Mouse (Mus musculus) midbrain, embryonic 11.5 days (tissue): ENCODE measurements around the gene Fabp1. TPM values are rescaled to one million over a fixed set of nuclear protein-coding genes. Genes with fewer than 3 reads are reported as not detected.

Source experiments
- ATAC-seq: fragments of 200-750 bp; cut with Nextera tagmentation; 2 replicates; pipeline ENCODE4 v1.8.0; 2017; ENCODE audit warnings: moderate TSS enrichment, moderate library complexity; ENCODE audit not compliant: low FRiP score
- DNase-seq: peaks from one replicate; pipeline ENCODE4 v3.0.0; 2015; ENCODE audit warnings: low spot score; ENCODE audit errors: missing footprints
- H3K27ac ChIP-seq: fragments of 300-500 bp; sonication (generic); 2 replicates; pipeline ENCODE4 v1.5.1; 2014; ENCODE audit warnings: low read depth, low read length
- H3K27me3 ChIP-seq: fragments of 300-500 bp; sonication (generic); 2 replicates; pipeline ENCODE4 v1.6.1; 2014; ENCODE audit warnings: mild to moderate bottlenecking, low read length, moderate library complexity, mixed read lengths; ENCODE audit not compliant: control insufficient read depth, insufficient read depth
- H3K36me3 ChIP-seq: fragments of 300-500 bp; sonication (generic); 2 replicates; pipeline ENCODE4 v1.6.1; 2014; ENCODE audit warnings: mild to moderate bottlenecking, low read length, moderate library complexity, mixed read lengths; ENCODE audit not compliant: control insufficient read depth, insufficient read depth
- H3K4me1 ChIP-seq: fragments of 300-500 bp; sonication (generic); 2 replicates; pipeline ENCODE4 v1.6.1; 2014; ENCODE audit warnings: low read length; ENCODE audit not compliant: control insufficient read depth, insufficient read depth
- H3K4me2 ChIP-seq: fragments of 300-500 bp; sonication (generic); 2 replicates; pipeline ENCODE4 v1.6.1; 2014; ENCODE audit warnings: mild to moderate bottlenecking, moderate library complexity
- H3K4me3 ChIP-seq: fragments of 300-500 bp; sonication (generic); 2 replicates; pipeline ENCODE4 v1.5.1; 2014; ENCODE audit warnings: low read depth, low read length
- H3K9ac ChIP-seq: fragments of 300-500 bp; sonication (generic); 2 replicates; pipeline ENCODE4 v1.6.1; 2014; ENCODE audit warnings: low read length
- H3K9me3 ChIP-seq: fragments of 300-500 bp; sonication (generic); 2 replicates; pipeline ENCODE4 v1.6.1; 2016; ENCODE audit warnings: low read length; ENCODE audit not compliant: control insufficient read depth
- WGBS: fragments of 180-500 bp; shearing (Covaris S2); extraction: QIAGEN DNeasy Blood & Tissue Kit; methylation state at CpG from one replicate; pipeline ENCODE4 v1.1.7; 2014; 5-methylcytosine and 5-hydroxymethylcytosine counted together
- polyA plus RNA-seq: library from polyadenylated mRNA; unstranded; fragments of >200 nt; fragmentation: Nextera tagmentation; extraction: Ambion mirVana; gene quantifications from 2 replicates; pipeline ENCODE4 v1.2.1, GENCODE M21; 2014

Fabp1 gene
- polyA plus RNA-seq, 1 experiment from 2014 or later: not detected

DNA sequence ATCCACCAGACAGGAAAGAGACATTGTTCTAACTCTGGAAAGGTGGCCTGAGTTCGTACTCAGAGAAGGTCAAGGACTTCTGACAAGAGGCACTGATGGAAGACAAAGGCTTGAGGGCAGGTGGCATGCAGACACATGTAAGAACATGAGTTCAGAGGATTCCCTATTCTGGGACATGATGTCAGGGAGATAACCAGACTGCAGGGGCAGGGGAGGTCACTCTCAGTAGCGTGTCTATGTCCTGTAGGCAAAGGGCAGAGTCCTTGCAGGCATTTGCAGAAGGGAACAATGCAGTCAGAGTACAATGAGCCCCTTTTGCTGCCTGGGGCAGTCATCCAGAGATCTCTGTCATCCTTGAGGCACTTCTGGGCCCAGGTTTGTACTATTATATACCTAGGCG is 50.0 kb downstream of the Fabp1 start:
- Histone ChIP-seq H3K4me2 (no peak overlapping the region), H3K27me3 (no peaks in the 10 kb centered on the region), H3K27ac (no peak overlapping the region), H3K4me3 (no peak overlapping the region), H3K4me1 (no peaks in the 10 kb centered on the region), H3K9ac (no peak overlapping the region), H3K9me3 (no peaks in the 10 kb centered on the region), H3K36me3 (no peaks in the 10 kb centered on the region)
- WGBS: 69% methylated on average over 3 of the region's 3 CpGs
- DNase-seq (no peak), ATAC-seq (no peak)

DNA sequence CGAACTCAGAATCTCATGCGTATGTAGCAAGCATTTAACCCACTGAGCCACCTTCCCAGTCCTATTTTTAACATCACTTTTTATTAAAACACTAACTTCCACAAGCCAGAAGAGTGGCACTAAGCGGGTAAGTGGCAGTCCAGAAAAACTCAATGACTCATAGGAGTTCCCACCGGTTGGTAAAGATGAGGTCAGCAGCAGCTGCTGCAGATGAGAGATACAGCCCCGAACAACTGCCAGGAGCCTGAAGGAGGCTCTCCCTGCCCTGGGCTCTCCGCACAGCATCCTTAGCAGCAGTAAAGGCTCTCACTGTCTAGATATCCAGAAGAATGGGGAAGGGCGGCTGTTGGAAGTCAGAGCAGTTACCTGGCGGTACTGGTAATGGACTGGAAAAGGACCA is 51.3 kb downstream of the Fabp1 start:
- no peak overlapping the region for H3K4me2 ChIP-seq
- no peak overlapping the region for H3K27ac ChIP-seq
- H3K9me3 ChIP-seq: no peaks in the 10 kb centered on the region
- 86% methylated on average over 8 of the region's 8 CpGs for WGBS
- no peaks in the 10 kb centered on the region for H3K36me3 ChIP-seq
- H3K4me3 ChIP-seq: no peak overlapping the region
- H3K27me3 ChIP-seq: no peaks in the 10 kb centered on the region
- H3K9ac ChIP-seq: no peak overlapping the region
- no peak for DNase-seq
- H3K4me1 ChIP-seq: no peaks in the 10 kb centered on the region
- no peak for ATAC-seq

DNA sequence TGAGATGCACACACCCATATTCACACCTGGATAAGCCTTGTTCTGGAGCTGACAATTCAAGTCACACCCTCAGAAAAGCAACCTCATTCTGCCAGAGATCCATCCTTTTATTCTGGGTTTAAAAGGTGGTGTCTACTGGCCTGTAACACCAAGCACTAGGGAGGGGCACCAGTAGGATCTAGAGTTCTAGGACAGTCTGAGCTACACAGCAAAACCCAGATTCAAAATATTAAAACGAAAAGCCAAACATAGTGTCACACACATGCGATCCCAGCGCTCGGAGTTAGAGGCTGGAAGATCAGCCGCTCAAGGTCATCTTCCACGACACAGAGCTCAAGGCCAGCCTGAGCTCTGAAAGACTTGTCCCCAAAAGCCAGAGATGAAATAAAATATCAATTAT is 54.8 kb downstream of the Fabp1 start:
- Histone ChIP-seq H3K36me3 (no peaks in the 10 kb centered on the region), H3K9ac (no peak overlapping the region), H3K27me3 (no peaks in the 10 kb centered on the region), H3K4me2 (no peak overlapping the region), H3K9me3 (no peaks in the 10 kb centered on the region), H3K27ac (no peak overlapping the region), H3K4me1 (no peaks in the 10 kb centered on the region), H3K4me3 (no peak overlapping the region)
- no peak for ATAC-seq
- DNase-seq: no peak
- WGBS: 92% methylated on average over 6 of the region's 6 CpGs

Other genes starting within 250 kb of the Fabp1 start
- gene Foxi3, start 243.3 kb upstream of the Fabp1 start, polyA plus RNA-seq: not detected in 2 replicates
- gene Thnsl2, start 55.4 kb upstream of the Fabp1 start, polyA plus RNA-seq: 5.3 and 7.4 TPM in 2 replicates
- 36.1 and 40.2 TPM in 2 replicates for gene Krcc1, start 71.8 kb downstream of the Fabp1 start, polyA plus RNA-seq
- gene Smyd1, start 122.4 kb downstream of the Fabp1 start, polyA plus RNA-seq: 0.12 and 0.15 TPM in 2 replicates
- not detected in 2 replicates for gene Cd8b1, start 123.0 kb downstream of the Fabp1 start, polyA plus RNA-seq
- not detected in 2 replicates for gene Cd8a, start 173.6 kb downstream of the Fabp1 start, polyA plus RNA-seq
- 8.3 and 8.6 TPM in 2 replicates for gene Rmnd5a, start 240.8 kb downstream of the Fabp1 start, polyA plus RNA-seq